Mouse (Mus musculus): ENCODE results near the gene Lhx4.

DNA sequence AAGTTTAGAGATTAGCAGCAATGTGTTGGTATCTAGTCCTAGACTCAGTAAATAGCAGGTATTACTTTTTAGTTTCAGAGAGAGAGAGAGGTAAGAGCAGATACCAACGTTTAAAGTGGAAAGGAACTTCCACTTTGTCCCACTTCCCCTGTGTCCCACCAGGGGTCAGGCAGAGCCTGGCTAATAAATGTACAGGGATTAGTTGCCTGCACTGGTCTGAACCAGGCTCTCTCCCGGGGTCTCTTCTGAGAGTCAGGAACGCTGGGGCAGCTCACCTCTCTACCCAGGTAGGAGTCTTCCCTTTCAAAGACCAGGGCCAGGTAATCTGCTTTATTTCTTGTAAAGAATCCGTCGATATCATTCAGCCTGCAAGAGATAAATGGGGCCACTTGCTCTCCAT is 40.4 kb upstream of the Lhx4 start:
- TF ChIP-seq POLR2A (IDR thresholded peaks at IDR 0.05; ENCODE audit: low read depth, low read length) (no peak), CTCF (conservative IDR thresholded peaks at IDR 0.05; ENCODE audit: insufficient read depth, insufficient read length, low read depth, low read length) (peak; percentile 48; the same call in 1 of the 2 replicates)

All from kidney, adult 2 months (tissue).